Mouse (Mus musculus): ENCODE data around the gene Cyth2.

GRCm38 (mm10) chr7:45820913-45821312, 6.5 kb upstream of the Cyth2 start:
- TF ChIP-seq GATA1 (IDR thresholded peaks at IDR 0.05; ENCODE audit: borderline replicate concordance, low read length): no peak
- TF ChIP-seq FLI1 (IDR thresholded peaks at IDR 0.05; ENCODE audit: low read length): no peak
